Mouse (Mus musculus): ENCODE measurements around the gene Agbl5.

- TF ChIP-seq CTCF (IDR thresholded peaks at IDR 0.05; ENCODE audit: control insufficient read depth, insufficient read depth, insufficient read length) (no peak), CEBPB (IDR thresholded peaks at IDR 0.05; ENCODE audit: low read depth) (no peak), MAX (IDR thresholded peaks at IDR 0.05) (no peak), USF1 (IDR thresholded peaks at IDR 0.05; ENCODE audit: low read depth) (no peak), MYOG (IDR thresholded peaks at IDR 0.05; ENCODE audit: control insufficient read depth, extremely low read depth, insufficient read length) (no peak), FOSL1 (IDR thresholded peaks at IDR 0.05; ENCODE audit: insufficient read depth, low read length, poor library complexity, severe bottlenecking) (no peak)
Observed at GRCm38 (mm10) chr5:30930846-30931245, 42.4 kb downstream of the Agbl5 start.
